Mouse (Mus musculus): ENCODE results near the gene Slamf9. TPM values are rescaled to one million over a fixed set of nuclear protein-coding genes. Genes with fewer than 3 reads are reported as not detected.

Slamf9 gene
- polyA plus RNA-seq, 1 experiment from 2014 or later: 0.34 TPM

DNA sequence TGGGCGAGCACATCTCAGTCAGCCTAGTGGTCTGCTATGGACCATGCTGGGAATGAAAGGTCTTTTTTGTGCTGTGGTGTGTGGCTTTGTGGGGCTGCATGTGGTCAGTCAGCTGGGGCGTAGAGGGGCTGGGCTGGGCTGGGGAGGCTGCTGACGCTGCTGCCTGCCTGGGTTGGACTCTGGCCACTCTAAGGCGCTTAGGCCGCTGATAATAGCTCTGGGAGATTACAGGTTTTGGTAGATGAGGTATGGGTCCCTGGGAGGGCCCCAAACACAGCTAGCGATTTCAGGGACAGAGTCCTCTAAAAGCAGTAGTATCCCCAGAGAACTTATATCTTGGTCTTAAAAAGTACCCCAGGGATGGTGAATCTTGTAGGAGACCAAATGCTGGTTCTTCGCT is 13.7 kb downstream of the Slamf9 start:
- H3K9me3 ChIP-seq (ENCODE audit: control insufficient read depth, low read length): no peaks in the 10 kb centered on the region
- H3K4me3 ChIP-seq (ENCODE audit: low read depth, low read length): no peak overlapping the region
- ATAC-seq (ENCODE audit: low FRiP score) (no peak), DNase-seq (ENCODE audit: low spot score) (no peak)
- H3K4me2 ChIP-seq (replicated peaks; ENCODE audit: low read depth, low read length): no peak overlapping the region
- H3K9ac ChIP-seq (ENCODE audit: low read depth, low read length): no peak overlapping the region
- no peak overlapping the region for H3K27ac ChIP-seq (ENCODE audit: low read depth, low read length)
- H3K36me3 ChIP-seq (ENCODE audit: control insufficient read depth, insufficient read depth, low read length): 0 out of 2 replicates have a peak, but pooled peaks cover 5% of the 10 kb centered on the region
- H3K4me1 ChIP-seq (replicated peaks; ENCODE audit: control insufficient read depth, insufficient read depth, low read length): peaks cover 18% of the 10 kb centered on the region
- 87% methylated on average over 7 of the region's 7 CpGs for WGBS
- no peaks in the 10 kb centered on the region for H3K27me3 ChIP-seq (ENCODE audit: control insufficient read depth, insufficient read depth, low read length)

DNA sequence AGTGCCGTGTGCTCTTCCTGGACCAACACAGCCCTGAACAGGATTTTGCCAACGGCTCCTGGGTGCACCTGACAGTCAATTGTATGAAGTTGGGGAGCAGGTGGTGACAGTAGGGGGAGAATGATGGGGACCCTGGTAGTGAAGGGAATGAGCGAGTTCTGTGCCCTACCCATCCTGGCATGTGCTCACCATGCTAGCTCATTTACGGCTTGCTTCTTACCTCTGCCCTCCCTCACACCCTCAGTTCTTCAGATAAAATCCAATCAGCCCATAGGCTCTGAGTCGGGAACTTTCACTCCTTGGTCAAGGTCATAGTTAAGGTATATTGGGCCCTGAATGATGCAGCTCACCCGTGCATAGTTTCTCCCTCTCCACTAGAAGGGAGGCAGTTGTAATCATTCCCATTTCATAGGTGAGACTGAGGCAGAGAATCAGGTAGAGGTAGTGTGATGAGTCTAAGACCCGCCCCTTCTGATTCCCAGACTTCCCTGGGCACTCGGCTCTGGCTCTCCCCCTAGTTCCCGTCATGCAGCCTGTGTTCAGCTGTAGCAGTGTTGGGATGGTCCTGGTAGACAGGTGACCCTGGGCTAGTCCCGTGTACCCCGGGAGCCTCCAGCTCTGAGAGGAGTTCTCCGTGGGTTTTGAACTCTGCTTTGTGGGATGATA is 14.6 kb downstream of the Slamf9 start:
- no peak for DNase-seq (ENCODE audit: low spot score)
- no peak overlapping the region for H3K4me3 ChIP-seq (ENCODE audit: low read depth, low read length)

DNA sequence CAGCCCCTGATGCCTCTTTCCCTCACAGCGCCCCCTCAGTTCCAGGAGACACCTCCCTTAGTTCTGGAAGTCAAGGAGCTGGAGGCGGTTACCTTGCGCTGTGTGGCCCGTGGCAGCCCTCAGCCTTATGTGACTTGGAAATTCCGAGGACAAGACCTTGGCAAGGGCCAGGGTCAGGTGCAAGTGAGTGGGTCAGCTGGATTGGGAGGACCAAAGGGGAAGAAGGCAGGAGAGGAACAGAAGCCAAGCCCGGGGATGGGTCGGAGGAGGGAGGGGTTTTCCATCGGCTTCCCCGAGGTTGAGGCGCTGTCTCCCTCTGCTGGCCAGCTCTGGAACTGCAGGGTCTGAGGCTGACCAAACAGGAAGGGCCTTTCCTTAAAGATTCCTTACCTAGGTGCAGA is 15.1 kb downstream of the Slamf9 start:
- H3K9ac ChIP-seq (ENCODE audit: low read depth, low read length): no peak overlapping the region
- H3K27me3 ChIP-seq (ENCODE audit: control insufficient read depth, insufficient read depth, low read length): no peaks in the 10 kb centered on the region
- H3K4me1 ChIP-seq (replicated peaks; ENCODE audit: control insufficient read depth, insufficient read depth, low read length): peaks cover 16% of the 10 kb centered on the region
- H3K4me3 ChIP-seq (ENCODE audit: low read depth, low read length): no peak overlapping the region
- DNase-seq (ENCODE audit: low spot score) (peak; percentile 94), ATAC-seq (ENCODE audit: low FRiP score) (peak; percentile 37)
- no peak overlapping the region for H3K4me2 ChIP-seq (replicated peaks; ENCODE audit: low read depth, low read length)
- WGBS: 11% methylated on average over 10 of the region's 10 CpGs
- no peaks in the 10 kb centered on the region for H3K9me3 ChIP-seq (ENCODE audit: control insufficient read depth, low read length)
- no peak overlapping the region for H3K27ac ChIP-seq (ENCODE audit: low read depth, low read length)
- peaks cover 8% of the 10 kb centered on the region; the same call in 1 of the 2 replicates for H3K36me3 ChIP-seq (ENCODE audit: control insufficient read depth, insufficient read depth, low read length)

More for the DNA sequence above, 14.6 kb downstream of the Slamf9 start:
- peak; percentile 30 for ATAC-seq (ENCODE audit: low FRiP score)
- Histone ChIP-seq H3K4me2 (replicated peaks; ENCODE audit: low read depth, low read length) (no peak overlapping the region), H3K4me1 (replicated peaks; ENCODE audit: control insufficient read depth, insufficient read depth, low read length) (peaks cover 16% of the 10 kb centered on the region), H3K27ac (ENCODE audit: low read depth, low read length) (no peak overlapping the region), H3K9ac (ENCODE audit: low read depth, low read length) (no peak overlapping the region), H3K36me3 (ENCODE audit: control insufficient read depth, insufficient read depth, low read length) (0 out of 2 replicates have a peak, but pooled peaks cover 8% of the 10 kb centered on the region), H3K9me3 (ENCODE audit: control insufficient read depth, low read length) (no peaks in the 10 kb centered on the region), H3K27me3 (ENCODE audit: control insufficient read depth, insufficient read depth, low read length) (no peaks in the 10 kb centered on the region)
- WGBS: 60% methylated on average over 12 of the region's 12 CpGs

DNA sequence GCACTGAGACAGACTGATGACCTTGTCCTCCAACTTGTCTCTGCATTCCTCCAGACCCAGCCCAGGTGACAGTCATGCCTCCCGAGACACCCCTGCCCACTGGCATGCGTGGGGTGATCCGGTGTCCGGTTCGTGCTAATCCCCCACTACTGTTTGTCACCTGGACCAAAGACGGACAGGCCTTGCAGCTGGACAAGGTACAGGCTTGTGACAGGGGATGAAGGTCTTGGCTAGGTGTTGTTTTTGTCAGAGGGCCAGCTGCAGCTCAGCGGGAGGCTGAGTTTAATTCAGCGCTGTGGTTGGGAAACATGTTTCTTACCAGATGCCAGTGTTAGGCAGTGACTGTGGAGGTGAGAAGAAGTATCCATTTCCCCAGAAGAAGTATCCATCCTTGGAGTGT is 16.9 kb downstream of the Slamf9 start:
- no peaks in the 10 kb centered on the region for H3K9me3 ChIP-seq (ENCODE audit: control insufficient read depth, low read length)
- no peak for ATAC-seq (ENCODE audit: low FRiP score)
- H3K36me3 ChIP-seq (ENCODE audit: control insufficient read depth, insufficient read depth, low read length): peaks cover 17% of the 10 kb centered on the region; the same call in 1 of the 2 replicates
- WGBS: 85% methylated on average over 8 of the region's 8 CpGs
- H3K4me3 ChIP-seq (ENCODE audit: low read depth, low read length): no peak overlapping the region
- no peak overlapping the region for H3K9ac ChIP-seq (ENCODE audit: low read depth, low read length)
- peaks cover under 1% of the 10 kb centered on the region; the same call in 1 of the 2 replicates for H3K4me1 ChIP-seq (replicated peaks; ENCODE audit: control insufficient read depth, insufficient read depth, low read length)
- no peak for DNase-seq (ENCODE audit: low spot score)
- no peak overlapping the region for H3K27ac ChIP-seq (ENCODE audit: low read depth, low read length)
- H3K27me3 ChIP-seq (ENCODE audit: control insufficient read depth, insufficient read depth, low read length): no peaks in the 10 kb centered on the region; the same call in 1 of the 2 replicates
- H3K4me2 ChIP-seq (replicated peaks; ENCODE audit: low read depth, low read length): no peak overlapping the region

DNA sequence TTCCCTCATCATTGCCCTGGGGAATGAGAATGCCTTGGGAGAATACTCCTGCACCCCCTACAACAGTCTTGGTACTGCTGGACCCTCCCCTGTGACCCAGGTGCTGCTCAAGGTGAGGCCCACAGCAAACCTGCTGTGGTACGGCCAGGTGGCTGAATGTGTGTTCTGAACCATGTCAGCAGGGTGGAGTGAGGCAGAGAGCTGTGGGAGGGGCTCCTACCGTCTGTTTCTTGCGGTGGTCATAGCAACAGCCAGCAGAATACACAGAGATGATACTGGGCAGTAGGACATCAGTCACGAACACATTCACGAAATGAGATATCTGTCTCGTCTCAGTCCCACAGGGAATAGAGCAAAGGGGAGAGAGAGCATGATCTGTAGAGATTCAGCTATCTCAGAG is 18.4 kb downstream of the Slamf9 start:
- Histone ChIP-seq H3K27ac (ENCODE audit: low read depth, low read length) (no peak overlapping the region), H3K9ac (ENCODE audit: low read depth, low read length) (no peak overlapping the region), H3K9me3 (ENCODE audit: control insufficient read depth, low read length) (no peaks in the 10 kb centered on the region), H3K4me3 (ENCODE audit: low read depth, low read length) (no peak overlapping the region), H3K36me3 (ENCODE audit: control insufficient read depth, insufficient read depth, low read length) (peaks cover 20% of the 10 kb centered on the region; the same call in 1 of the 2 replicates), H3K4me2 (replicated peaks; ENCODE audit: low read depth, low read length) (no peak overlapping the region), H3K4me1 (replicated peaks; ENCODE audit: control insufficient read depth, insufficient read depth, low read length) (no peaks in the 10 kb centered on the region), H3K27me3 (ENCODE audit: control insufficient read depth, insufficient read depth, low read length) (no peaks in the 10 kb centered on the region; the same call in 1 of the 2 replicates)
- WGBS: 71% methylated on average over 6 of the region's 6 CpGs
- DNase-seq (ENCODE audit: low spot score) (no peak), ATAC-seq (ENCODE audit: low FRiP score) (no peak)

DNA sequence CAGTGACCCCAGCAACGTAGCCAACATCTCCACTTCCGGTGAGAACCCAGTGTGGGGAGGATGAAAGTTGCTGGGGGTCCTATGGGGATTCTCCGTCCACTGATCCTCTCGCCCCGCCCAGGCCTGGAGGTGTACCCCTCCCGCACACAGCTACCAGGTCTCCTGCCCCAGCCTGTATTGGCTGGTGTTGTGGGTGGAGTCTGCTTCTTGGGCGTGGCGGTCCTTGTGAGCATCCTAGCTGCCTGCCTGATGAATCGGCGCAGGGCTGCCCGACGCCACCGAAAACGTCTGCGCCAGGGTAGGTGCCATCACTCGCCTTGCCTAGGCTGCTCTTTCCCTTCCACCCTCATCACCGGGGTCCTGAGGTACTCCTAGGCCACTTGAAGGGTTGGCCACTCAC is 20.9 kb downstream of the Slamf9 start:
- Histone ChIP-seq H3K9ac (ENCODE audit: low read depth, low read length) (no peak overlapping the region), H3K27ac (ENCODE audit: low read depth, low read length) (no peak overlapping the region), H3K4me1 (replicated peaks; ENCODE audit: control insufficient read depth, insufficient read depth, low read length) (peaks cover 3% of the 10 kb centered on the region), H3K36me3 (ENCODE audit: control insufficient read depth, insufficient read depth, low read length) (peaks cover 20% of the 10 kb centered on the region; the same call in 1 of the 2 replicates), H3K9me3 (ENCODE audit: control insufficient read depth, low read length) (no peaks in the 10 kb centered on the region), H3K4me2 (replicated peaks; ENCODE audit: low read depth, low read length) (no peak overlapping the region), H3K27me3 (ENCODE audit: control insufficient read depth, insufficient read depth, low read length) (peaks cover 10% of the 10 kb centered on the region), H3K4me3 (ENCODE audit: low read depth, low read length) (no peak overlapping the region)
- DNase-seq (ENCODE audit: low spot score) (no peak), ATAC-seq (ENCODE audit: low FRiP score) (no peak)
- 84% methylated on average over 17 of the region's 17 CpGs for WGBS

DNA sequence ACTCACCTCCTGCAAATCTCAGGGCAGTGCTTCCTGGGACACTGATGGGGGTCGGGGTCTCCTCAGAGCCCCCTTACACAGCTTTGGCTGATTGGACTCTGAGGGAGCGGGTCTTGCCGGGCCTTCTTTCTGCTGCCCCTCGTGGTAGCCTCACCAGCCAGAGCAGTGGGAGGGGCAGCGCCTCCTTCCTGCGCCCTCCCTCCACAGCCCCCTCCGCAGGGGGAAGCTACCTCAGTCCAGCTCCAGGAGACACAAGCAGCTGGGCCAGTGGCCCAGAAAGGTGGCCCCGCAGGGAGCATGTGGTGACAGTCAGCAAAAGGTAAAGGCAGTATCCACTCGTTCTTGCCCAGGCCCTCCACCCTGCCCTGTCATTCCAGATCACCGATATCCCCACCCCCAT is 22.3 kb downstream of the Slamf9 start:
- Histone ChIP-seq H3K27me3 (ENCODE audit: control insufficient read depth, insufficient read depth, low read length) (peaks cover 18% of the 10 kb centered on the region), H3K4me2 (replicated peaks; ENCODE audit: low read depth, low read length) (no peak overlapping the region), H3K36me3 (ENCODE audit: control insufficient read depth, insufficient read depth, low read length) (peaks cover 14% of the 10 kb centered on the region; the same call in 1 of the 2 replicates), H3K9me3 (ENCODE audit: control insufficient read depth, low read length) (no peaks in the 10 kb centered on the region), H3K9ac (ENCODE audit: low read depth, low read length) (no peak overlapping the region), H3K4me3 (ENCODE audit: low read depth, low read length) (no peak overlapping the region), H3K27ac (ENCODE audit: low read depth, low read length) (no peak overlapping the region), H3K4me1 (replicated peaks; ENCODE audit: control insufficient read depth, insufficient read depth, low read length) (peaks cover 8% of the 10 kb centered on the region)
- DNase-seq (ENCODE audit: low spot score) (no peak), ATAC-seq (ENCODE audit: low FRiP score) (no peak)
- WGBS: 86% methylated on average over 10 of the region's 10 CpGs

DNA sequence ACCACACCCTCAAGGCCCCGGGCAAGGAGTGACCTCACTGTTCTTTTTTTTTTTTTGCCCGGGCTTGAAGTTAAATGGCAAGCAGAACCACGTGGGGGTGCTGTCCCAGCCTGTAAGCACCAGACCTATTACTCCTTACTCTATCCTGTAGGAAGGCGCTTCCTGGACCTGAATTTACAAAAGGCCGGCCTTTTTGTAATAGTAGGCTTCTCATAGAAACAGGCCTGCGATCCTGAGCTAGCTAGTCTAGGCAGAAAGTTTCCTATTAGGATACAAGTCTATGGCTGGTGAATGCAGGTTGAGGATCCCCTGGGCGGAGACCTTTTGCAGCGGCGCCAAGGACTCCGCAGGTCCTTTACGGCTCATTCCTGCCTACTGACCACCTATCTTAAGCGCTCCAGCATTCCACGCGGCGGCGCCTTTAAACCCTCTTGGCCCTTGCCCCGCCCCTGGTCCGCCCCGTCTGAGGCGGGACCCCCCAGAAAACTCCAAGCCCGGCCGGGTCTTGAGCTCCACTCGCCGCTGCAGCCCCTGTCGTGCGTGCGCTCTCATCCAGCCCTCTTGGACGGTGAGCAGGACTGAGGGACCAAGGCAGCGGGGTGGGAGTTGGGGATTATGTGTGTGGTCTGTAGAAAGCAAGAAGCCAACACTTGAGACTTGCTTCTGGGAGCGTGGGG is 24.7 kb downstream of the Slamf9 start, which contains the start of gene Tagln2:
TSS of gene Tagln2 (plus strand) at position 283 of the 677 bp plus-strand sequence.
- Histone ChIP-seq H3K4me1 (replicated peaks; ENCODE audit: control insufficient read depth, insufficient read depth, low read length) (peaks cover 13% of the 10 kb centered on the region), H3K4me2 (replicated peaks; ENCODE audit: low read depth, low read length) (peak within 1 kb of the TSS; percentile 64), H3K9ac (ENCODE audit: low read depth, low read length) (peak within 1 kb of the TSS; percentile 50), H3K27ac (ENCODE audit: low read depth, low read length) (no peak within 1 kb of the TSS), H3K27me3 (ENCODE audit: control insufficient read depth, insufficient read depth, low read length) (peaks cover 18% of the 10 kb centered on the region), H3K36me3 (ENCODE audit: control insufficient read depth, insufficient read depth, low read length) (peaks cover 12% of the 10 kb centered on the region; the same call in 1 of the 2 replicates), H3K9me3 (ENCODE audit: control insufficient read depth, low read length) (no peaks in the 10 kb centered on the region), H3K4me3 (ENCODE audit: low read depth, low read length) (peak within 1 kb of the TSS; percentile 24)
- DNase-seq (ENCODE audit: low spot score) (peak; percentile 72), ATAC-seq (ENCODE audit: low FRiP score) (peak; percentile 46)
- 3% methylated on average over 30 of the region's 30 CpGs for WGBS

Measured in hindbrain, embryonic 11.5 days (tissue).